Mouse (Mus musculus): Measurements from ENCODE around the gene Gm11361.

Gm11361 gene

DNA sequence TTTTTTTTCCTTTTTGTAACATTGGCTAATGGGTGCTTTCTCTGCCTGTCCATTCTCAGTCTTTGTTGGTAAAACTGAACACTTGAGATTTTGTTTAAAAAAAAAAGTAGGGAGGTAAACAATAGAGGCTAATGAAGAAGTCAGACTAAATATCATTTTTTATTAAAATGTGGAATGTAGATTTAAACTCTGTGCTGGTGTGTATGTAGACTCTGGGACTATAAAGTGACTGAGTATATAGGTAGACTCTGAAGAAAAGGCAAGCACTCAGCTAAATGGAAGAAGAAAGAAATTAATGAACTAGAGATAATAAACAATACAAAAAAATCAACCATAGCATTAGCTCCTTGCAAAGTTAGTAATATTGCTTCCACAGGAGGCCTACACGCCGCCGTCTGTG lies at the start of gene Gm11361:
TSS of gene Gm11361 (plus strand) at position 301 of the 400 bp plus-strand sequence.
- no peak for DNase-seq (ENCODE audit: low spot score in 2 of 2)

DNA sequence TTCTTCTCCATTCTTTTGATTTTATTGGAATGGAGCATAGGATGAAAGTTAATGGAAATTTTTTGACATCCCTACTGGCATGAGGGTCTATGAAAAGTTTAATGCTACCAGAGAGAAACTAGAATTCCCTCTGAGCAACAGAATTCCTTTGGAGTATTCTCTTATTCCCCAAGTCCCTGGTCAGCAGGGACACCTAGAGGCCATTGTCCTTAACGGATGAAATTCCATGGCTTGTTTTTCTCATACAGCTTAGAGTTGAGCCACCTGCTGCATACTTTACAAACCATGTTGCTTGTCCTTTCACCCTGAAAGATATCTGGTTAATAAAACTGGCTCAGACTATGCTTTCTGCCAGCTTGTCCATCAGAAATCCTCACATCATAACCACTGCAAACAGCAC lies 7.1 kb downstream of the Gm11361 start:
- DNase-seq (ENCODE audit: low spot score in 2 of 2): no peak

DNA sequence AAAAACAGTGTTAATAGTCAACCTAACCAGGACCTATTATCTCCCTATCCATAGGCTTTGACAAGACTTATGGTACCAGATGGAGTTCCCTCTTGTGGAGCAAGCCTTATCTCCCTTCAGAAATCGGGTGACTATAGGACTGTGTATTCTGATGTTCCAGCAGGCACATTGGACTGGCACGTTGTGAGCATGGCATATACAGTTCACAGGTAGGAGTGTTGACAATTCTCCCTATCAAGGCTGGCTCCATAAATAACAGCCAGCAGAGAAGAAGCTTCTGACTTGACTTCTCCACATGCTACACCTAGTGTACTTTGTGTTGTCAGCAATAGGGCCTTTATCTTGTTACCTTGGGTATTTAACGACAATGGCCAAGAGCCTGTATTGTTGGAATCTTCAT lies 30.0 kb downstream of the Gm11361 start:
- no peak for DNase-seq (ENCODE audit: low spot score in 2 of 2)

DNA sequence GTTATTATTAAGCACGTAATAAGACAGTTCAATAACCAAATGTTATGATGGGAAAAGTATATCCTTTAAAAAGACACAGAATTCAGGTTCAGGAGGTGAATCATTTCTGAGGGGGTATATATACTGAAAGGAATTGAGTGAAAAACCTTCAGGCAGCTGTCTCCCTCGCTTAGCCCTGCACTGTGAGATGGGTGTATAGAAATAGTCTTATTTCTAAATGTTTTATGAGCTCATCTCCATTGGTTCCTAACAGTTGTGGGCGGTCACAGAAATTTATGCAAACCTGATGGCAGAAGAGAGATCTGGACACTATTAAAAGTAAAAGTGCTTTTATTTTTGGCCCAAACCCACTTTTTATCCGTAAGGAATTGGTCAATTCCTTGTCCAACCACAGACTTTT lies 36.9 kb downstream of the Gm11361 start:
- DNase-seq (ENCODE audit: low spot score in 2 of 2): no peak

DNA sequence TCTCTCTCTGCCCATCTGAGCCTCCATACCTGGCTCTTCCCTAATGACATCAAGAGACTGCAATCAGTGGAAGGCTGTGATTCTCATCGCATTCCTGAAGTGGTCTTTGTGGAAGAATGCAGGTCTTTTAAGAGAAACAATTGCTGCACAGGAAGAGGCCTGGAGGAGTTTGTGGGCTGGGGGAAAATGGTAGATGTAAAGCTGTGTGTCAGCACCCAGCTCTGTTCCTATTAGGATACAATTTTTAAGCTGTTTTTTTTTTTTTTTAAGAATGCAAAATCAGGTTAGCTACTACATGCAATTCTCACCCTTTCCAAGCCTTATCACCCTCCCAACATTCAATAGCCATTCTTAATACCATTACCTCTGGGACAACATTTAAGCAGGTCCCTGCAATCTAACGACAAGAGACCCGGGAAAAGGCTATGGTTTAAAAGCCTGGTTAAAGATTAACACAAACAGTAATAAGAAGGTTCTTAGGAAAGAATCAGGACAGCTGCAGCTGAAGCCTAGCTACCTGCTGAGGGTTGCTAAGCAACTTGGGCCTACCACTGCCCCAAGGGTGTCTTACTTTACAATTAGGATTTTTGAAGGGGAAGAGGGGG lies 37.5 kb downstream of the Gm11361 start:
- DNase-seq (ENCODE audit: low spot score in 2 of 2): no peak

GRCm38 (mm10) chr13:28295492-28295891 lies 38.2 kb downstream of the Gm11361 start:
- DNase-seq (ENCODE audit: low spot score in 2 of 2): no peak

- no peak for DNase-seq (ENCODE audit: low spot score in 2 of 2)
These were observed 39.8 kb downstream of the Gm11361 start for GRCm38 (mm10) chr13:28297098-28297497.

GRCm38 (mm10) chr13:28297577-28297976 lies 40.2 kb downstream of the Gm11361 start:
- no peak for DNase-seq (ENCODE audit: low spot score in 2 of 2)

All from left cerebral cortex, adult 9 months (tissue).